Mouse (Mus musculus): ENCODE data around the gene Mtm1.

- TF ChIP-seq CTCF (IDR thresholded peaks at IDR 0.05; ENCODE audit: low read depth) (no peak), EP300 (optimal IDR thresholded peaks at IDR 0.05) (no peak)
Observed at GRCm38 (mm10) chrX:71216879-71217278, 6.3 kb downstream of the Mtm1 start.
